Comparison of ENCODE assay signal across 8 mouse cellular contexts in the genomic region with DNA sequence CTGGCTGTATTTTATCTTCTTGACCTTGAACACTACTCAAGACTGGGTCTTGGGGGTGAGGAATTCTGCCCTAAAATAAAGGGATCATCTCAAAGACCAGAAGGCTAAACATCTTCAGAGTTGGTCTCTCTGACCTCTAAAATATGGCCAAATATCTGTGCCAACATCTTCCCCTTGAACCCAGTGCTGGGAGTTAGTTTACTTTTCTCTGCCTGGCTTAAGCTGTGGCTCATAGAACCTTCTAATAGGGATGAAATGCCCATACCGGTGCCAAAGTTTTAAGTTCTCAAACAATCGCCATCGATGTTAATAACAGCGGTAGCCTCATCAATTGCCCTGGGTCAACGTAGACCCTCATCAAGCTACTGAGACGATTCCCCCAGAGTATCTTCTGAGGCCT. TPM values are rescaled to one million over a fixed set of nuclear protein-coding genes. Genes with fewer than 3 reads are reported as not detected.
A peak's percentile ranks its signal among the peaks of the same experiment; 100 is the strongest.
DNase-seq lines count a peak whose midpoint lies in the region; ATAC-seq and TF ChIP-seq lines count a peak whose summit lies in the region.

No protein-coding gene starts in this region.

- H3K9ac ChIP-seq in liver, embryonic 14.5 days (replicated peaks) = no peak overlapping the region

- peak overlapping the region; percentile 89 for H3K4me3 ChIP-seq in gastrocnemius, adult 2 months
- H3K4me3 ChIP-seq in testis, adult 2 months (ENCODE audit: control insufficient read depth, low read depth, low read length) = peak overlapping the region; percentile 83
- H3K4me3 ChIP-seq in liver, embryonic 14.5 days (ENCODE audit: insufficient read depth in 1 of 2, low read depth in 2 of 2, low read length in 2 of 2) = peak overlapping the region; percentile 47 to 54; a peak in 3 of 4 replicates

- intact Hi-C loops in gastrocnemius, adult 2 months (cut with DNase I) = loop anchor here (10.0 kb wide), 1 partner anchor 367 kb away; no protein-coding TSS in a partner anchor
- intact Hi-C loops in gastrocnemius, postnatal 36 days (cut with DNase I) = no loop called here

- TF ChIP-seq CTCF in gastrocnemius, adult 2 months (IDR thresholded peaks at IDR 0.05) = no peak
- TF ChIP-seq CTCF in testis, adult 2 months (IDR thresholded peaks at IDR 0.05; ENCODE audit: control insufficient read depth, insufficient read depth, insufficient replicate concordance, low read depth, low read length) = no peak
- TF ChIP-seq CTCF in liver, embryonic 14.5 days (IDR thresholded peaks at IDR 0.05; ENCODE audit: low read depth) = no peak

- peaks cover 13% of the 10 kb centered on the region for H3K4me1 ChIP-seq in testis, adult 2 months (ENCODE audit: control insufficient read depth, insufficient read depth, low read length)
- H3K4me1 ChIP-seq in liver, embryonic 14.5 days (replicated peaks; ENCODE audit: control insufficient read depth in 2 of 2, insufficient read depth in 2 of 2, low read length in 1 of 2) = no peaks in the 10 kb centered on the region

- no peak for DNase-seq in gastrocnemius, adult 2 months
- DNase-seq in gastrocnemius, postnatal 36 days = no peak
- no peak for DNase-seq in testis, postnatal 14 days (ENCODE audit: low spot score)
- DNase-seq in liver, embryonic 14.5 days (ENCODE audit: low read depth in 3 of 3, low spot score in 3 of 3) = no peak
- no peak for DNase-seq in adrenal gland, postnatal 25 days
- no peak for DNase-seq in spleen, postnatal 36 days (ENCODE audit: low spot score in 2 of 2)
- DNase-seq in right cerebral cortex, postnatal 36 days (ENCODE audit: low spot score in 2 of 2) = no peak

- no peak for TF ChIP-seq EP300 in liver, embryonic 14.5 days (IDR thresholded peaks at IDR 0.05; ENCODE audit: low read depth)

- no peak for ATAC-seq in liver, embryonic 14.5 days (ENCODE audit: insufficient read depth)

- no peaks in the 10 kb centered on the region for H3K9me3 ChIP-seq in liver, embryonic 14.5 days (ENCODE audit: control insufficient read depth, low read length)

- H3K27ac ChIP-seq in gastrocnemius, adult 2 months = peak overlapping the region; percentile 98
- H3K27ac ChIP-seq in testis, adult 2 months (ENCODE audit: control insufficient read depth, insufficient read depth, low read depth, low read length) = no peak overlapping the region
- no peak overlapping the region for H3K27ac ChIP-seq in liver, embryonic 14.5 days

- H3K27me3 ChIP-seq in testis, adult 2 months (ENCODE audit: control insufficient read depth, insufficient read depth, low read length) = no peaks in the 10 kb centered on the region
- peaks cover 56% of the 10 kb centered on the region for H3K27me3 ChIP-seq in liver, embryonic 14.5 days (ENCODE audit: control insufficient read depth, insufficient read depth, low read length)

- TF ChIP-seq POLR2A in testis, adult 2 months (IDR thresholded peaks at IDR 0.05; ENCODE audit: control insufficient read depth, low read depth, low read length) = no peak

- peak overlapping the region; percentile 72 for H3K4me2 ChIP-seq in liver, embryonic 14.5 days (ENCODE audit: low read depth)

- 12% methylated on average over 6 of the region's 6 CpGs for WGBS in liver, embryonic 14.5 days (ENCODE audit: insufficient replicate concordance)

- H3K36me3 ChIP-seq in testis, adult 2 months (ENCODE audit: control insufficient read depth, insufficient read depth, low read length) = no peaks in the 10 kb centered on the region
- no peaks in the 10 kb centered on the region for H3K36me3 ChIP-seq in liver, embryonic 14.5 days (replicated peaks; ENCODE audit: control insufficient read depth, insufficient read depth, low read depth)

RNA-seq across cellular contexts. Expression of a gene that starts 0.4 kb away (rescaled TPM):
- total RNA-seq in gastrocnemius, adult 2 months (2021) = 100 to 1,000 TPM; 165 to 257 TPM
- total RNA-seq in gastrocnemius, postnatal 36 days (2021) = 100 to 1,000 TPM; 140 to 181 TPM
- 2.7 TPM in 2 replicates for polyA plus RNA-seq in testis, adult 2 months (2012; rRNA removed)
- polyA plus RNA-seq in liver, embryonic 14.5 days (2012; rRNA removed) = 0.10 and 0.15 TPM in 2 replicates
- 0.08 and 0.19 TPM in 2 replicates for polyA plus RNA-seq in liver, embryonic 14.5 days (2014; fragmentation: Nextera tagmentation; extraction: Ambion mirVana)
- 1.3 and 2.2 TPM in 2 replicates for total RNA-seq in adrenal gland, postnatal 25 days (2021)

RNA-seq across cellular contexts. Expression of a gene that starts 27.6 kb away (rescaled TPM):
- 10 to 100 TPM in 1 of 2 experiments, 1 to 10 TPM in 1; 9.5 to 10.8 TPM for total RNA-seq in gastrocnemius, adult 2 months (2021)
- 1 to 10 TPM; 7.3 to 8.3 TPM for total RNA-seq in gastrocnemius, postnatal 36 days (2021)
- 2.9 and 3.6 TPM in 2 replicates for polyA plus RNA-seq in testis, adult 2 months (2012; rRNA removed)
- polyA plus RNA-seq in liver, embryonic 14.5 days (2012; rRNA removed) = 4.1 and 4.8 TPM in 2 replicates
- 0.67 and 1.00 TPM in 2 replicates for polyA plus RNA-seq in liver, embryonic 14.5 days (2014; fragmentation: Nextera tagmentation; extraction: Ambion mirVana)
- total RNA-seq in adrenal gland, postnatal 25 days (2021) = 7.7 and 8.7 TPM in 2 replicates

RNA-seq across cellular contexts. Expression of a gene that starts 31.5 kb away (rescaled TPM):
- total RNA-seq in gastrocnemius, adult 2 months (2021) = 10 to 100 TPM; 25.9 to 33.3 TPM
- total RNA-seq in gastrocnemius, postnatal 36 days (2021) = 10 to 100 TPM; 23.9 to 25.5 TPM
- 566 and 585 TPM in 2 replicates for polyA plus RNA-seq in testis, adult 2 months (2012; rRNA removed)
- polyA plus RNA-seq in liver, embryonic 14.5 days (2012; rRNA removed) = 6.3 and 7.3 TPM in 2 replicates
- polyA plus RNA-seq in liver, embryonic 14.5 days (2014; fragmentation: Nextera tagmentation; extraction: Ambion mirVana) = 2.2 TPM in 2 replicates
- 53.8 and 55.9 TPM in 2 replicates for total RNA-seq in adrenal gland, postnatal 25 days (2021)

RNA-seq across cellular contexts. Expression of a gene that starts 53.1 kb away (rescaled TPM):
- total RNA-seq in gastrocnemius, adult 2 months (2021) = under 1 TPM; 0.18 to 0.50 TPM
- under 1 TPM; 0.28 to 0.52 TPM for total RNA-seq in gastrocnemius, postnatal 36 days (2021)
- 0.17 and 0.28 TPM in 2 replicates for polyA plus RNA-seq in testis, adult 2 months (2012; rRNA removed)
- 0.76 and 1.1 TPM in 2 replicates for polyA plus RNA-seq in liver, embryonic 14.5 days (2012; rRNA removed)
- polyA plus RNA-seq in liver, embryonic 14.5 days (2014; fragmentation: Nextera tagmentation; extraction: Ambion mirVana) = 2.3 and 2.7 TPM in 2 replicates
- total RNA-seq in adrenal gland, postnatal 25 days (2021) = 15.1 and 19.4 TPM in 2 replicates

RNA-seq across cellular contexts. Expression of a gene that starts 53.9 kb away (rescaled TPM):
- 1 to 10 TPM; 2.3 to 5.0 TPM for total RNA-seq in gastrocnemius, adult 2 months (2021)
- 1 to 10 TPM; 2.9 to 3.6 TPM for total RNA-seq in gastrocnemius, postnatal 36 days (2021)
- 46.7 and 54.1 TPM in 2 replicates for polyA plus RNA-seq in testis, adult 2 months (2012; rRNA removed)
- polyA plus RNA-seq in liver, embryonic 14.5 days (2012; rRNA removed) = 2.8 and 3.3 TPM in 2 replicates
- polyA plus RNA-seq in liver, embryonic 14.5 days (2014; fragmentation: Nextera tagmentation; extraction: Ambion mirVana) = 3.5 and 4.2 TPM in 2 replicates
- total RNA-seq in adrenal gland, postnatal 25 days (2021) = 7.5 and 10.2 TPM in 2 replicates

Comparison
In these comparisons a context has a peak if more than half of its experiments do, and no peak if none do; other contexts are left out.
1. RNA of a gene that starts 0.4 kb away (total RNA-seq): 165 to 257 TPM in gastrocnemius, adult 2 months and 140 to 181 TPM in gastrocnemius, postnatal 36 days; 1.3 to 2.2 TPM in adrenal gland, postnatal 25 days; every median in the first group is over 10 times any median in the second.
2. Peak in every context shown above with its lines, with median percentiles within 50 percentile points of each other: H3K4me3 ChIP-seq.